Mouse (Mus musculus): ENCODE measurements around the gene Slc38a1. TPM values are rescaled to one million over a fixed set of nuclear protein-coding genes. Genes with fewer than 3 reads are reported as not detected.

Slc38a1 gene
- polyA plus RNA-seq, 1 experiment = 88.4 TPM

- Histone ChIP-seq H3K9ac (ENCODE audit: low read depth, poor library complexity, severe bottlenecking) (no peak overlapping the region), H3K4me1 (ENCODE audit: control insufficient read depth, insufficient read depth, low read length) (no peaks in the 10 kb centered on the region)
- TF ChIP-seq EP300 (IDR thresholded peaks at IDR 0.05; ENCODE audit: insufficient read depth, low read depth, low read length) = no peak
- TF ChIP-seq CTCF (IDR thresholded peaks at IDR 0.05; ENCODE audit: low read depth, low read length) = no peak
- no peak for TF ChIP-seq POLR2A (IDR thresholded peaks at IDR 0.05; ENCODE audit: insufficient read depth, low read length)
Observed at GRCm38 (mm10) chr15:96684132-96684830, 41.6 kb upstream of the Slc38a1 start.

GRCm38 (mm10) chr15:96678871-96679773 lies 36.4 kb upstream of the Slc38a1 start:
- TF ChIP-seq CTCF (IDR thresholded peaks at IDR 0.05; ENCODE audit: low read depth, low read length) (no peak), POLR2A (IDR thresholded peaks at IDR 0.05; ENCODE audit: insufficient read depth, low read length) (no peak), EP300 (IDR thresholded peaks at IDR 0.05; ENCODE audit: insufficient read depth, low read depth, low read length) (no peak)
- no peaks in the 10 kb centered on the region for H3K36me3 ChIP-seq (ENCODE audit: control insufficient read depth, insufficient read depth, low read length, poor library complexity, severe bottlenecking)
- H3K4me1 ChIP-seq (ENCODE audit: control insufficient read depth, insufficient read depth, low read length) = no peaks in the 10 kb centered on the region
- H3K9me3 ChIP-seq (replicated peaks; ENCODE audit: control insufficient read depth, insufficient read depth, low read length, poor library complexity, severe bottlenecking) = no peaks in the 10 kb centered on the region
- no peak overlapping the region for H3K4me3 ChIP-seq (ENCODE audit: low read depth, low read length)
- no peak overlapping the region for H3K27ac ChIP-seq (ENCODE audit: insufficient read depth, low read length)
- H3K27me3 ChIP-seq (ENCODE audit: control insufficient read depth, insufficient read depth, low read length, poor library complexity, severe bottlenecking) = no peaks in the 10 kb centered on the region; the same call in 1 of the 2 replicates
- no peak overlapping the region for H3K9ac ChIP-seq (ENCODE audit: low read depth, poor library complexity, severe bottlenecking)

More at GRCm38 (mm10) chr15:96684132-96684830, 41.6 kb upstream of the Slc38a1 start:
- no peak overlapping the region for H3K27ac ChIP-seq (ENCODE audit: insufficient read depth, low read length)
- no peaks in the 10 kb centered on the region; the same call in 1 of the 2 replicates for H3K27me3 ChIP-seq (ENCODE audit: control insufficient read depth, insufficient read depth, low read length, poor library complexity, severe bottlenecking)
- no peak overlapping the region for H3K4me3 ChIP-seq (ENCODE audit: low read depth, low read length)
- H3K9me3 ChIP-seq (replicated peaks; ENCODE audit: control insufficient read depth, insufficient read depth, low read length, poor library complexity, severe bottlenecking) = no peaks in the 10 kb centered on the region
- peaks cover 18% of the 10 kb centered on the region for H3K36me3 ChIP-seq (ENCODE audit: control insufficient read depth, insufficient read depth, low read length, poor library complexity, severe bottlenecking)

- H3K36me3 ChIP-seq (ENCODE audit: control insufficient read depth, insufficient read depth, low read length, poor library complexity, severe bottlenecking) = no peaks in the 10 kb centered on the region
- H3K27ac ChIP-seq (ENCODE audit: insufficient read depth, low read length) = no peak overlapping the region
- no peak overlapping the region for H3K9ac ChIP-seq (ENCODE audit: low read depth, poor library complexity, severe bottlenecking)
- no peak overlapping the region for H3K4me3 ChIP-seq (ENCODE audit: low read depth, low read length)
- TF ChIP-seq POLR2A (IDR thresholded peaks at IDR 0.05; ENCODE audit: insufficient read depth, low read length) (no peak), EP300 (IDR thresholded peaks at IDR 0.05; ENCODE audit: insufficient read depth, low read depth, low read length) (no peak), CTCF (IDR thresholded peaks at IDR 0.05; ENCODE audit: low read depth, low read length) (no peak)
- H3K4me1 ChIP-seq (ENCODE audit: control insufficient read depth, insufficient read depth, low read length) = no peaks in the 10 kb centered on the region
- H3K27me3 ChIP-seq (ENCODE audit: control insufficient read depth, insufficient read depth, low read length, poor library complexity, severe bottlenecking) = no peaks in the 10 kb centered on the region; the same call in 1 of the 2 replicates
- H3K9me3 ChIP-seq (replicated peaks; ENCODE audit: control insufficient read depth, insufficient read depth, low read length, poor library complexity, severe bottlenecking) = no peaks in the 10 kb centered on the region
Observed at GRCm38 (mm10) chr15:96676518-96676917, 33.8 kb upstream of the Slc38a1 start.

- Histone ChIP-seq H3K36me3 (ENCODE audit: control insufficient read depth, insufficient read depth, low read length, poor library complexity, severe bottlenecking) (no peaks in the 10 kb centered on the region), H3K27ac (ENCODE audit: insufficient read depth, low read length) (no peak overlapping the region), H3K27me3 (ENCODE audit: control insufficient read depth, insufficient read depth, low read length, poor library complexity, severe bottlenecking) (no peaks in the 10 kb centered on the region), H3K4me1 (ENCODE audit: control insufficient read depth, insufficient read depth, low read length) (no peaks in the 10 kb centered on the region), H3K9me3 (replicated peaks; ENCODE audit: control insufficient read depth, insufficient read depth, low read length, poor library complexity, severe bottlenecking) (no peaks in the 10 kb centered on the region; the same call in 1 of the 2 replicates), H3K4me3 (ENCODE audit: low read depth, low read length) (no peak overlapping the region), H3K9ac (ENCODE audit: low read depth, poor library complexity, severe bottlenecking) (no peak overlapping the region)
- TF ChIP-seq CTCF (IDR thresholded peaks at IDR 0.05; ENCODE audit: low read depth, low read length) = no peak
- no peak for TF ChIP-seq POLR2A (IDR thresholded peaks at IDR 0.05; ENCODE audit: insufficient read depth, low read length)
Observed at GRCm38 (mm10) chr15:96675744-96676143, 33.0 kb upstream of the Slc38a1 start.

- Histone ChIP-seq H3K9ac (ENCODE audit: low read depth, poor library complexity, severe bottlenecking) (no peak overlapping the region), H3K9me3 (replicated peaks; ENCODE audit: control insufficient read depth, insufficient read depth, low read length, poor library complexity, severe bottlenecking) (no peaks in the 10 kb centered on the region; the same call in 1 of the 2 replicates), H3K36me3 (ENCODE audit: control insufficient read depth, insufficient read depth, low read length, poor library complexity, severe bottlenecking) (no peaks in the 10 kb centered on the region), H3K4me3 (ENCODE audit: low read depth, low read length) (no peak overlapping the region), H3K27me3 (ENCODE audit: control insufficient read depth, insufficient read depth, low read length, poor library complexity, severe bottlenecking) (no peaks in the 10 kb centered on the region), H3K4me1 (ENCODE audit: control insufficient read depth, insufficient read depth, low read length) (no peaks in the 10 kb centered on the region), H3K27ac (ENCODE audit: insufficient read depth, low read length) (no peak overlapping the region)
- TF ChIP-seq EP300 (IDR thresholded peaks at IDR 0.05; ENCODE audit: insufficient read depth, low read depth, low read length) = no peak
- TF ChIP-seq POLR2A (IDR thresholded peaks at IDR 0.05; ENCODE audit: insufficient read depth, low read length) = no peak
- no peak for TF ChIP-seq CTCF (IDR thresholded peaks at IDR 0.05; ENCODE audit: low read depth, low read length)
Observed at GRCm38 (mm10) chr15:96675055-96675454, 32.3 kb upstream of the Slc38a1 start.

Data from ES-Bruce4 (cell line).